Mouse (Mus musculus) small intestine, adult 2 months (tissue): ENCODE measurements around the gene Ube2m. TPM values are rescaled to one million over a fixed set of nuclear protein-coding genes. Genes with fewer than 3 reads are reported as not detected.
A peak's percentile ranks its signal among the peaks of the same experiment; 100 is the strongest.

ENCODE experiments used
- H3K27ac ChIP-seq: fragments of 200-500 bp; 2 replicates; pipeline ENCODE4 v1.5.1; 2012; ENCODE audit warnings: low read depth, low read length, control low read depth, inconsistent platforms; ENCODE audit not compliant: insufficient read depth
- H3K27me3 ChIP-seq: fragments of 200-500 bp; 2 replicates; pipeline ENCODE4 v1.6.1; 2012; ENCODE audit warnings: mild to moderate bottlenecking, moderate library complexity, low read length, inconsistent platforms; ENCODE audit not compliant: control insufficient read depth, insufficient read depth
- H3K36me3 ChIP-seq: fragments of 200-500 bp; 2 replicates; pipeline ENCODE4 v1.6.1; 2012; ENCODE audit warnings: mild to moderate bottlenecking, low read length, control low read depth, inconsistent platforms; ENCODE audit not compliant: control insufficient read depth, insufficient read depth
- H3K4me1 ChIP-seq: fragments of 200-500 bp; 2 replicates; pipeline ENCODE4 v1.6.1; 2012; ENCODE audit warnings: low read length, inconsistent platforms, mixed read lengths; ENCODE audit not compliant: control insufficient read depth, insufficient read depth, insufficient read length
- H3K4me3 ChIP-seq: fragments of 200-500 bp; 2 replicates; pipeline ENCODE4 v1.5.1; 2012; ENCODE audit warnings: low read depth, mild to moderate bottlenecking, control low read depth, inconsistent platforms, low read length, moderate library complexity
- CTCF ChIP-seq: fragments of 200-500 bp; IDR thresholded peaks from 2 replicates; pipeline ENCODE4 v1.5.1; 2012; ENCODE audit warnings: low read depth, mild to moderate bottlenecking, control low read depth, inconsistent platforms, low read length, moderate library complexity, mixed read lengths; ENCODE audit not compliant: insufficient replicate concordance, insufficient read length; ENCODE audit errors: extremely low read depth
- POLR2A ChIP-seq: fragments of 200-500 bp; IDR thresholded peaks from 2 replicates; pipeline ENCODE4 v1.6.1; 2012; ENCODE audit warnings: low read depth, mild to moderate bottlenecking, control low read depth, inconsistent platforms, low read length, moderate library complexity
- WGBS: fragments of 180-500 bp; shearing (Covaris S2); methylation state at CpG from one replicate; pipeline ENCODE4 v1.1.7; 2018; 5-methylcytosine and 5-hydroxymethylcytosine counted together
- polyA plus RNA-seq: library from polyadenylated mRNA; depleted of rRNA; stranded (reverse); fragments of >200 nt; gene quantifications from 2 replicates; pipeline ENCODE4 v1.2.3, GENCODE M21; 2012

The Ube2m gene
- polyA plus RNA-seq, 1 experiment: 93.7 TPM

- Histone ChIP-seq H3K27ac (no peak overlapping the region), H3K4me3 (no peak overlapping the region), H3K27me3 (no peaks in the 10 kb centered on the region), H3K4me1 (no peaks in the 10 kb centered on the region), H3K36me3 (no peaks in the 10 kb centered on the region)
- no peak for TF ChIP-seq POLR2A
- no peak for TF ChIP-seq CTCF
- 90% methylated on average over 2 of the region's 2 CpGs for WGBS
These were observed 15.4 kb upstream of the Ube2m start for GRCm38 (mm10) chr7:13053501-13053900.

GRCm38 (mm10) chr7:13053001-13053400 lies 14.9 kb upstream of the Ube2m start:
- no peak for TF ChIP-seq POLR2A
- TF ChIP-seq CTCF: no peak
- H3K4me3 ChIP-seq: no peak overlapping the region

GRCm38 (mm10) chr7:13046084-13046483 lies 8.0 kb upstream of the Ube2m start:
- H3K36me3 ChIP-seq: no peaks in the 10 kb centered on the region
- H3K27me3 ChIP-seq: peaks cover 20% of the 10 kb centered on the region
- H3K27ac ChIP-seq: no peak overlapping the region
- WGBS: 0% methylated on average over 2 of the region's 2 CpGs
- TF ChIP-seq POLR2A (no peak), CTCF (peak; percentile 64; the same call in 1 of the 2 replicates)
- peaks cover 12% of the 10 kb centered on the region for H3K4me1 ChIP-seq
- no peak overlapping the region for H3K4me3 ChIP-seq

More at GRCm38 (mm10) chr7:13053001-13053400, 14.9 kb upstream of the Ube2m start:
- Histone ChIP-seq H3K36me3 (no peaks in the 10 kb centered on the region), H3K4me1 (no peaks in the 10 kb centered on the region), H3K27me3 (no peaks in the 10 kb centered on the region), H3K27ac (no peak overlapping the region)
- 87% methylated on average over 13 of the region's 13 CpGs for WGBS

- Histone ChIP-seq H3K27me3 (peaks cover 20% of the 10 kb centered on the region), H3K4me3 (peak overlapping the region; percentile 55), H3K27ac (no peak overlapping the region), H3K36me3 (no peaks in the 10 kb centered on the region), H3K4me1 (peaks cover 12% of the 10 kb centered on the region)
- WGBS: 6% methylated on average over 23 of the region's 23 CpGs
- TF ChIP-seq POLR2A (no peak), CTCF (no peak)
These were observed 6.2 kb upstream of the Ube2m start for GRCm38 (mm10) chr7:13044254-13044625.

GRCm38 (mm10) chr7:13043445-13044253 lies 5.6 kb upstream of the Ube2m start:
- 9% methylated on average over 88 of the region's 88 CpGs for WGBS
- Histone ChIP-seq H3K27ac (no peak overlapping the region), H3K36me3 (no peaks in the 10 kb centered on the region), H3K4me3 (peak overlapping the region; percentile 55), H3K4me1 (peaks cover 16% of the 10 kb centered on the region), H3K27me3 (peaks cover 20% of the 10 kb centered on the region)
- TF ChIP-seq CTCF: no peak
- no peak for TF ChIP-seq POLR2A

GRCm38 (mm10) chr7:13043120-13043444 lies 5.0 kb upstream of the Ube2m start:
- Histone ChIP-seq H3K4me3 (peak overlapping the region; percentile 55; the same call in 1 of the 2 replicates), H3K27ac (no peak overlapping the region), H3K36me3 (no peaks in the 10 kb centered on the region), H3K27me3 (peaks cover 20% of the 10 kb centered on the region), H3K4me1 (peaks cover 16% of the 10 kb centered on the region)
- no peak for TF ChIP-seq CTCF
- 72% methylated on average over 16 of the region's 16 CpGs for WGBS

- Histone ChIP-seq H3K27me3 (peaks cover 20% of the 10 kb centered on the region), H3K4me1 (peaks cover 16% of the 10 kb centered on the region), H3K4me3 (no peak overlapping the region), H3K36me3 (no peaks in the 10 kb centered on the region), H3K27ac (no peak overlapping the region)
- 84% methylated on average over 6 of the region's 6 CpGs for WGBS
- TF ChIP-seq CTCF: no peak
These were observed 4.4 kb upstream of the Ube2m start for GRCm38 (mm10) chr7:13042511-13042910.
